Mouse (Mus musculus) heart, embryonic 13.5 days (tissue): ENCODE measurements around the gene Kcnj9. TPM values are rescaled to one million over a fixed set of nuclear protein-coding genes. Genes with fewer than 3 reads are reported as not detected.

Experiments used
- ATAC-seq: fragments of 200-750 bp; cut with Nextera tagmentation; 2 replicates; pipeline ENCODE4 v1.8.0; 2017; ENCODE audit warnings: moderate TSS enrichment; ENCODE audit not compliant: insufficient number of reproducible peaks, low FRiP score, low TSS enrichment; ENCODE audit errors: extremely low read depth
- H3K27ac ChIP-seq: fragments of 300-500 bp; sonication (generic); replicated peaks from 2 replicates; pipeline ENCODE4 v1.5.1; 2015; ENCODE audit warnings: moderate library complexity, mild to moderate bottlenecking, inconsistent platforms
- H3K27me3 ChIP-seq: fragments of 300-500 bp; sonication (generic); replicated peaks from 2 replicates; pipeline ENCODE4 v1.6.1; 2015; ENCODE audit warnings: mild to moderate bottlenecking, inconsistent platforms
- H3K36me3 ChIP-seq: fragments of 300-500 bp; sonication (generic); 2 replicates; pipeline ENCODE4 v1.6.1; 2015; ENCODE audit warnings: mild to moderate bottlenecking, inconsistent platforms
- H3K4me1 ChIP-seq: fragments of 300-500 bp; sonication (generic); 2 replicates; pipeline ENCODE4 v1.6.1; 2015; ENCODE audit warnings: inconsistent platforms
- H3K4me2 ChIP-seq: fragments of 300-500 bp; sonication (generic); 2 replicates; pipeline ENCODE4 v1.6.1; 2015; ENCODE audit warnings: inconsistent platforms, mild to moderate bottlenecking, moderate library complexity
- H3K4me3 ChIP-seq: fragments of 300-500 bp; sonication (generic); 2 replicates; pipeline ENCODE4 v1.5.1; 2015; ENCODE audit warnings: moderate library complexity, mild to moderate bottlenecking, inconsistent platforms
- H3K9ac ChIP-seq: fragments of 300-500 bp; sonication (generic); 2 replicates; pipeline ENCODE4 v1.6.1; 2015; ENCODE audit warnings: inconsistent platforms, mild to moderate bottlenecking, moderate library complexity
- H3K9me3 ChIP-seq: fragments of 300-500 bp; sonication (generic); 2 replicates; pipeline ENCODE4 v1.6.1; 2016; ENCODE audit warnings: inconsistent platforms
- WGBS: fragments of 180-500 bp; shearing (Covaris S2); methylation state at CpG from one replicate; pipeline ENCODE4 v1.1.7; 2015; ENCODE audit warnings: mixed read lengths; 5-methylcytosine and 5-hydroxymethylcytosine counted together
- polyA plus RNA-seq: library from polyadenylated mRNA; unstranded; fragments of >200 nt; fragmentation: Nextera tagmentation; extraction: Ambion mirVana; gene quantifications from 2 replicates; pipeline ENCODE4 v1.2.1, GENCODE M21; 2015

Kcnj9 gene
- polyA plus RNA-seq, 1 experiment from 2014 or later = not detected

GRCm38 (mm10) chr1:172311248-172311906, 17.7 kb downstream of the Kcnj9 start:
- H3K4me1 ChIP-seq = peaks cover 28% of the 10 kb centered on the region
- peak overlapping the region; percentile 89 for H3K27ac ChIP-seq
- peak overlapping the region; percentile 89 for H3K9ac ChIP-seq
- H3K36me3 ChIP-seq = 0 out of 2 replicates have a peak, but pooled peaks cover 4% of the 10 kb centered on the region
- no peak for ATAC-seq
- H3K4me3 ChIP-seq = peak overlapping the region; percentile 77
- H3K27me3 ChIP-seq = 0 out of 2 replicates have a peak, but pooled peaks cover 6% of the 10 kb centered on the region
- peak overlapping the region; percentile 98 for H3K4me2 ChIP-seq
- WGBS = 2% methylated on average over 23 of the region's 23 CpGs
- no peaks in the 10 kb centered on the region for H3K9me3 ChIP-seq

- 0 out of 2 replicates have a peak, but pooled peaks cover 6% of the 10 kb centered on the region for H3K27me3 ChIP-seq
- H3K9ac ChIP-seq = peak overlapping the region; percentile 81
- no peaks in the 10 kb centered on the region for H3K36me3 ChIP-seq
- 2% methylated on average over 14 of the region's 14 CpGs for WGBS
- H3K4me2 ChIP-seq = peak overlapping the region; percentile 80
- peak overlapping the region; percentile 47 for H3K4me3 ChIP-seq
- peak overlapping the region; percentile 89 for H3K27ac ChIP-seq
- H3K4me1 ChIP-seq = peaks cover 28% of the 10 kb centered on the region
- H3K9me3 ChIP-seq = no peaks in the 10 kb centered on the region
- peak; percentile 52; the same call in 1 of the 2 replicates for ATAC-seq
Measured at GRCm38 (mm10) chr1:172309699-172310398, 19.3 kb downstream of the Kcnj9 start.

GRCm38 (mm10) chr1:172308409-172308808, 20.7 kb downstream of the Kcnj9 start:
- H3K4me2 ChIP-seq = no peak overlapping the region
- no peak overlapping the region for H3K27ac ChIP-seq
- H3K4me1 ChIP-seq = peaks cover 35% of the 10 kb centered on the region
- H3K9ac ChIP-seq = peak overlapping the region; percentile 29
- H3K27me3 ChIP-seq = no peaks in the 10 kb centered on the region
- WGBS = 100% methylated on average over 1 of the region's 1 CpGs
- no peak for ATAC-seq
- H3K9me3 ChIP-seq = no peaks in the 10 kb centered on the region
- no peaks in the 10 kb centered on the region for H3K36me3 ChIP-seq
- no peak overlapping the region for H3K4me3 ChIP-seq

- no peak overlapping the region for H3K27ac ChIP-seq
- no peak overlapping the region for H3K4me2 ChIP-seq
Measured at GRCm38 (mm10) chr1:172307936-172308335, 21.2 kb downstream of the Kcnj9 start.

GRCm38 (mm10) chr1:172306885-172307284, 22.2 kb downstream of the Kcnj9 start:
- H3K4me3 ChIP-seq = no peak overlapping the region
- H3K9ac ChIP-seq = no peak overlapping the region
- no peaks in the 10 kb centered on the region for H3K27me3 ChIP-seq
- 64% methylated on average over 5 of the region's 6 CpGs for WGBS
- peaks cover 39% of the 10 kb centered on the region for H3K4me1 ChIP-seq
- ATAC-seq = no peak
- no peak overlapping the region for H3K4me2 ChIP-seq
- H3K36me3 ChIP-seq = no peaks in the 10 kb centered on the region
- H3K27ac ChIP-seq = no peak overlapping the region
- H3K9me3 ChIP-seq = no peaks in the 10 kb centered on the region

More at GRCm38 (mm10) chr1:172307936-172308335, 21.2 kb downstream of the Kcnj9 start:
- WGBS = 63% methylated on average over 10 of the region's 10 CpGs
- H3K9ac ChIP-seq = peak overlapping the region; percentile 29
- H3K27me3 ChIP-seq = no peaks in the 10 kb centered on the region
- no peak for ATAC-seq
- no peaks in the 10 kb centered on the region for H3K36me3 ChIP-seq
- H3K4me3 ChIP-seq = no peak overlapping the region
- no peaks in the 10 kb centered on the region for H3K9me3 ChIP-seq
- H3K4me1 ChIP-seq = peaks cover 33% of the 10 kb centered on the region

GRCm38 (mm10) chr1:172306196-172306595, 22.9 kb downstream of the Kcnj9 start:
- no peaks in the 10 kb centered on the region for H3K9me3 ChIP-seq
- no peak overlapping the region for H3K27ac ChIP-seq
- no peak overlapping the region for H3K4me2 ChIP-seq
- no peaks in the 10 kb centered on the region for H3K27me3 ChIP-seq
- no peak overlapping the region for H3K4me3 ChIP-seq
- H3K36me3 ChIP-seq = no peaks in the 10 kb centered on the region
- WGBS = 65% methylated on average over 4 of the region's 4 CpGs
- H3K9ac ChIP-seq = no peak overlapping the region
- peaks cover 43% of the 10 kb centered on the region for H3K4me1 ChIP-seq
- ATAC-seq = no peak

- H3K4me2 ChIP-seq = no peak overlapping the region
- H3K27me3 ChIP-seq = no peaks in the 10 kb centered on the region
- 73% methylated on average over 3 of the region's 3 CpGs for WGBS
- no peak overlapping the region for H3K4me3 ChIP-seq
- no peak overlapping the region for H3K27ac ChIP-seq
- no peaks in the 10 kb centered on the region for H3K9me3 ChIP-seq
- no peaks in the 10 kb centered on the region for H3K36me3 ChIP-seq
- no peak for ATAC-seq
- H3K4me1 ChIP-seq = peaks cover 43% of the 10 kb centered on the region
- no peak overlapping the region for H3K9ac ChIP-seq
Measured at GRCm38 (mm10) chr1:172305635-172306034, 23.5 kb downstream of the Kcnj9 start.

- ATAC-seq = no peak
- Histone ChIP-seq H3K9me3 (no peaks in the 10 kb centered on the region), H3K27me3 (no peaks in the 10 kb centered on the region), H3K4me2 (no peak overlapping the region), H3K4me3 (no peak overlapping the region), H3K4me1 (peaks cover 43% of the 10 kb centered on the region), H3K27ac (no peak overlapping the region), H3K36me3 (no peaks in the 10 kb centered on the region), H3K9ac (no peak overlapping the region)
- WGBS = 91% methylated on average over 2 of the region's 2 CpGs
Measured at GRCm38 (mm10) chr1:172305153-172305552, 24.0 kb downstream of the Kcnj9 start.

- 39% methylated on average over 6 of the region's 6 CpGs for WGBS
- H3K27ac ChIP-seq = no peak overlapping the region
Measured at GRCm38 (mm10) chr1:172304443-172304842, 24.7 kb downstream of the Kcnj9 start.

GRCm38 (mm10) chr1:172302851-172303250, 26.3 kb downstream of the Kcnj9 start:
- Histone ChIP-seq H3K4me2 (no peak overlapping the region), H3K9ac (no peak overlapping the region), H3K27ac (no peak overlapping the region), H3K27me3 (no peaks in the 10 kb centered on the region), H3K4me1 (peaks cover 62% of the 10 kb centered on the region), H3K4me3 (no peak overlapping the region), H3K9me3 (no peaks in the 10 kb centered on the region), H3K36me3 (no peaks in the 10 kb centered on the region)
- ATAC-seq = no peak
- WGBS = 38% methylated on average over 6 of the region's 6 CpGs

More at GRCm38 (mm10) chr1:172304443-172304842, 24.7 kb downstream of the Kcnj9 start:
- Histone ChIP-seq H3K36me3 (no peaks in the 10 kb centered on the region), H3K4me1 (peaks cover 48% of the 10 kb centered on the region), H3K4me3 (no peak overlapping the region), H3K9me3 (no peaks in the 10 kb centered on the region), H3K4me2 (no peak overlapping the region), H3K27me3 (no peaks in the 10 kb centered on the region), H3K9ac (no peak overlapping the region)
- ATAC-seq = no peak

- Histone ChIP-seq H3K4me3 (no peak overlapping the region), H3K4me1 (peaks cover 67% of the 10 kb centered on the region), H3K4me2 (no peak overlapping the region), H3K27me3 (no peaks in the 10 kb centered on the region), H3K27ac (no peak overlapping the region), H3K9ac (no peak overlapping the region), H3K9me3 (no peaks in the 10 kb centered on the region), H3K36me3 (no peaks in the 10 kb centered on the region)
- ATAC-seq = no peak
- WGBS = 58% methylated on average over 3 of the region's 3 CpGs
Measured at GRCm38 (mm10) chr1:172302311-172302710, 26.8 kb downstream of the Kcnj9 start.
